Mouse (Mus musculus) mesoderm, embryonic 11.5 days (tissue): ENCODE measurements around the gene Dnah2.
A peak's percentile ranks its signal among the peaks of the same experiment; 100 is the strongest.

Experiments
- DNase-seq: peaks from one replicate; pipeline ENCODE4 v3.0.0-alpha.2; 2012; ENCODE audit warnings: low read depth, low spot score

The Dnah2 gene

DNA sequence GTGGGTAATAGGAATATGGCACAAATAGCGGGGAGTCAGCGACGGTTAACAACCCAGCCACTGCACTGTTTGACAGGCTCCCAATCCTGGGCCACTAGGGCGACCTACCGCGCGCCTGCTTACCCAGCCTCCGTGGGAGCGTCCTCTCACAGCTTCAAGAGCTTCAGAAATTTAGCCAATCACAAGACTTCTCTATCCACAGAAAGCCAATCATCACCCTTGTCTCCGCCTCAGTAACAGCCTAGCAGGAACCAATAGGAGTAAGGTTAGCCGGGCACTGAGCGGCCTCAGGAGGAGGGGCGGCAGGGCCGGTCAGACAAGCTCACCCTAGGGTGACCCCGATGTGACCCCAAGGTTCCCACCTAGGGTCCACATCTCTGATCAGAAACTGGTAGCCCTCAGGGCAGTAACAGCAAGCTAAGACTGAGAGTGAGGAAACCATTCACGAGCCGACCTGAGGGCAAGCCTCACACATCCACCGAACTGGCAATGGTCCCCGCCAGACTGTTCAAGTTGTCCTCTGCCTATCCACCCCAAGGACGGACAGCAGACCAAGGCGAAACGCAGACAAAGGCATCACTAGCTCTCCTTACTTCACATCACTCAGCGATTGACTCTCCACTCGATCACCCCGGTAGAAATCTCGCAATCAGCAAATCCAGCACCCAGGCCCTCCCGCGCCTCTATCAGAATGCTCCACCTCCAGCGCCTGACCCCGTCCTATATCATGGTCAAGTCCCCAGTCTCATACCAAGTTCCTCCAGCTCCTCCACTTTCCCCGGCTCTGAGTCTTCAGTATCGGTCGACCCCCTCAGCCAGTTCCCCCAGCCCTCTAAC is 140.2 kb downstream of the Dnah2 start:
- DNase-seq: peak; percentile 94

DNA sequence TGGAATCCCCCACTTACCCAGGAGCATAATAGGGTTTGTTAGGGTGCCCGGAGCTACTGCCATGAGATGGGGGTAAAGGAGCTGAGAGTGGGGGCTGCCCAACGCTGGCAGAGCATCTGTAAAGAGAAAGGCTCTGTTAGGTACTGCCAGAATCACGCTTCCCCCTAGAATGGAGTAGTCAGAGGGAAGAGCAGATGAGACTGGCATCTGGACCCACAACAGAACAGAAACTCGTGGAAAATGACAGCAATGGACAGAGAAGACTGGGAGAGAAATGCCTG is 141.2 kb downstream of the Dnah2 start:
- DNase-seq: no peak

DNA sequence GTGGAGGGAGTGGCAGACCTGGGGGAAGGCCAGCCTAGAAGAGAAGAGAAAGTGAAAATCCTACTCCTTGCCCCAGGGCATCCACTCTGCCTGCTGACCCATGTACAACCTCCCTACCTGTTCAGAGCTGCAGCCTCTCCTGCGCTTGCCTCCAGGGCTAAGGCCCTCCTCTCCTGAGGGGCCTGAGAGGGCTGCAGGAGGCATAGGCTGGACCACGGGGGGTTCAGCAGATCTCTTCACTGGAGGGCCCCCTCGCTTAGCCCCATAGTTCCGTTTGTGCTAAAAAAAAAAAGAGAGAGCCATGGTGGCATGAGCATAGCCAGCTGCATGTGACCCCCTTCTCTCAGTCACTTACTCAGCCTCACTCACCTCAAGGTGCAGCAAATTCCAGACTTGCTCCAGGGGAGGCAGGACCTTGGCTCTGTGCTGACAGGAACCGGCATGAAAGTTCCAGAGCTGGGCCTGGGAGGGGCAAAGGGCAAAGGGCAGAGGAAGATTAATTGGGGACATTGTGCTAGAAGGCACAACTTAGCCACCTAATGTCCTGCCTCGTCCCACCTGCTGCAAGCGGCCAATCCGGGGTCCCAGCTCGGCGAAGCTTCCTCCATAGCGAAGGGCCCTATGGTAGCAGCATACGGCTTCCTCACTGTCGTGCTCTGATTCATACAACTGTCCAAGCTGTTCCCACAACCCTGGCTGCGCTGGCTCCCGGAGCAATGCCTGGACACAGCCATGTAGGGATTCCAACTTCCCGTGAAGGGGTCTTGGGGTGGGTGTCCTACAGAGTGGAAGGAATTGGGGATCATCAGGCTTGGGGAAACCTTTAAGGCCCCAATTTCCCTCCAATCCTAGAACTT is 141.8 kb downstream of the Dnah2 start:
- no peak for DNase-seq

DNA sequence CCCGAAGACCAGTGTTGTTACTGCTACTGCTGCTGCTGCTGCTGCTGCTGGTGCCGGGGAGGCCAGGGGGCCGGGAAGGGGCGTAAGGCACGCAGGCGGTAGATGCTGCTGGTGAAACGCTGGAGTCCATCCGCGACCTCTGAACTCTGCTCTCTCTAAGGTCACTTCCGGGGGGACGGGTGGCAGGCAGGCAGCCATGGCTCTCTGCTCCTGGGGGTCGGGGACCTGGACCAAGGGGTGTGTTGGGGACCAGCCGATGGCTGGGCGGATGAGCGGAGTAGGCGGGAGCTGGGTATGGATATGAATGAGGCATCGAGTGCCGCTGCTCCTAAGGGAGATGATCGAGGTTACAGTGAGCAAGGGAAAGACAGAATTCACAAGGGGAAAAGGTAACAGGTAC is 142.6 kb downstream of the Dnah2 start:
- DNase-seq: no peak

DNA sequence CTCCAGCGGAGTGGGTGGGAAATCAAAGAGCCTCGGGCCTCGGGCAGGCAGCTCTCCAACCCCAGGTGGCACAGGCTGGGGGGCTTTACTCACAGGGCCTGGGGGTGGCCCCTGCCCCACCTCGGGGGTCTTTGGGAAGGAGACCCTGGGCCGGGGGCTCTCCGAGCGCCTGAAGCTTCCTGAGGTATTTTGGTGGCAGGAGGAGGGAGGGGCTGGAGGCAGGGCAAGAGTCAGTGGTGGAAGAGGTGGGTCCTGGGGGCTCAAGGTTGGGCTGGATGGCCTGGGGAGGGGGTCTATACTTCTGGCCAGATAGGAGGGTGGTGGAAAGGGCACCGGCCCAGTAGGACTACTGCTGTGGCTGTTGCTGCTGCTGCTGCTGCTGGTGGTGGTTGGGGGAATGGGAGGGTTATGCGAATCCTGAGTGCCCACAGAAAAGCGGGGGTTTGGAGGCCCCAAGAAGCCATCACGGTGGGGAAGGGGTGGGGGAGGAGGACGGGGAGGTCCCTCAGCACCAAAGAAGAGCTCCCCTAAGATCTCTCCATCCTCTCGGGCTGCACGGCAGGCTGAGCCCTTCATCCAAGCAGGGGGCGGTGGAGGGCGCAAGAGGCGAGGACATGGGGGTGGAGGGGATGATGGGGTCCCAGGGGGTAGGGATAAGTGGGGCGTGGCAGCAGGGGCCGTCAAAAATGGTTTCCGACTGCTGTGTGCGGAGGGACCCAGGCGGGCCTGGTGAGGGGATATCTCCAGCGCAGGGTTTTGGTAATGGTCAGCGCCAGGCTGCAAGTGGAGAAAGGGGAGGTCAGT is 143.3 kb downstream of the Dnah2 start:
- DNase-seq: no peak

DNA sequence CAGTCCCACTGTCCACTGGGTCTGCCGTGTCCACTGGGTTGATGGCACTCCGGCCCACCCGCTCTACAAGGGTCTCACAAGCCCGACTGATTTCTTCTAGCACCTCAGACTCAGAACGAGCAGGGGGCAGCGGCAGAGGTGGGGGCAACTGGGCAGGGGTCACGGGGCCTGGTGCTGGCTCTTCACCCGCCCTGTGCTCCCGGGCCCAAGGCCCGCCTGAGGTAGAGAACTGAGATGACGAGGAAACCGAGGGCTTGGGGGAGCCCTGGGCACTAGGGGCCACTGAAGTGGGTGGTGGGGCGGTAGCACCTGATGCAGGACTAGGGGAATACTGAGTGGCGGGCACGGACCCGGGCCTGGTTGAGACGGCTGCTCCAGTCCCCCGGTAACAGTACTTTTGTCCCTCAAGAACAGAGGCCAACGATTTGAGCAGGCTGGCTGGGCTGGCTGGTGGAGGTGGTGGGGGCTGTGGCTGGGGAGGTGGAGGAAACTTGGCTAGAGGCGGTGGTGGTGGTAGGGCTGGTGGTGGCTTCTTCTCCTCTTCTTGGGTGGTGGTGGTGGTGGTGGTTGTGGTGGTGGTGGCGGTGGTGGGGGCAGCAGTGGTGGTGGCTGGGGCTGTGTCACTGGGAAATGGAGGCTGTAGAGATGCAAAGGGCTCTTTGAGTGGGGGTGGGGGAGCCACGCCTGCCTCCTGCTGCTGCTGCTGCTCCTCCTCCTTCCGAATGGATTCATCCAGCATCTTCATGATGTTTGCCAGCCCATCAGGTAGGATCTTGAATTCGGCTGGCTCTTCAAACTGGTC is 144.1 kb downstream of the Dnah2 start:
- DNase-seq: no peak

DNA sequence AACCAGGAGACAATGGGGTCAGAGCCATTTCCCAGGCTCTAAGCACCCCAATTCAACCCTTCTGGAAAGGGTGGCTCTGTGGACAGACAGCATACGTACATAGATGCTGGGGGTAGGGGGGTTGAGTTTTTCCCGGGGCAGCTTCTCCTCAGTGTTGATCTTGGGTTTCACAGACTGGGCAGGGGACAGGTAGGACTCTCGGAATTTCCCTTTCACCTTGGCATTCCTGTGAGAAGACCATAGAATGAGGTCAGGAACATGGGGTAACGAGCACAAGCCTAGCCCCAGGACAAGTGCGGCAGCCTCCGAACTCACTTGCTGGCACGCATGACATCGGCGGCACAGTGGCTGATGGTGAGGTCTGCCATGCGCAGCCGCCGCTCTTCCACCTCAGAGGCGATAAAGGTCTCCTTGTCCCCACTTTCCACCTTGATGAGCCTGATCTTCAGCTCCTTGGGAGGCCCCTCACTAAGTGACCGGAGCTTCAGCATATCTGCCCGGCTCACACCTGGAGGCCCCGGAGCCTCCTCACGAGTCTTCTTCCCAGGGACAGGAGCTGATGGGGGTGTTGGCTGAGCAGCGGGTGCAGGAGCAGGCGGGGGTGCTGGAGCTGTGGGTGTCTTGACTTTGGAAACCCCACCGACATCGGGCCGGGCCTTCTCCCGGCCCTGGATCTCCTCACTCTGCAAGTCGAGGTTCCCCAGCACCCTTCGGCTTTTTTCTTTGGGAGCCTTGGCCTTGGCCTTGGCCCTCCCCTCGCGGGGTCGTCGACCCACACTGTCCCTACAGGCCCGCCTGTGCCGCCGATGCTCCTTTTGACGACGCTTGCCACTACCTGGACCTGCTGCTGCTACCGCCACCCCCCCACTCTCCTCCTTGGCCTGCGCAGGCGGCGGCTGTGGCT is 145.0 kb downstream of the Dnah2 start:
- no peak for DNase-seq

DNA sequence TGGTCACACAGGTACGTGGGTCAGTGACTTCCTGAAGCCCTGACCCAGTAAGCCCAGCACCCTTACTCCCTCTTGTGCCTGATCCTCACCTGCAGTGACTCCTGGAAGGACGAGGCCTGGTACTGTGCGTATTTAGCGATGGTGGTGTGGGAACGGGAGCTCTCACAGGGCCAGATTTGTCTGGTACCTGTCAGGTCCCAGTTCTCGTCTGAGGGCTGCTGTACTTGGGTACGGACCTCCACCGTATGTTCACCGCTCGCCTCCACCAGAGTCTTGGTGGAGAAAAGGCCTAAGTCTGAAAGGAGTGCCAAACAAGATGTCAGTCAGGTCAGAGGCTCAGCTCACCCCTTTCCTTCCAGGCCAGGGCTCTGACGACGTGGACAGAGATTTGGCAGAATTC is 146.9 kb downstream of the Dnah2 start:
- DNase-seq: no peak

DNA sequence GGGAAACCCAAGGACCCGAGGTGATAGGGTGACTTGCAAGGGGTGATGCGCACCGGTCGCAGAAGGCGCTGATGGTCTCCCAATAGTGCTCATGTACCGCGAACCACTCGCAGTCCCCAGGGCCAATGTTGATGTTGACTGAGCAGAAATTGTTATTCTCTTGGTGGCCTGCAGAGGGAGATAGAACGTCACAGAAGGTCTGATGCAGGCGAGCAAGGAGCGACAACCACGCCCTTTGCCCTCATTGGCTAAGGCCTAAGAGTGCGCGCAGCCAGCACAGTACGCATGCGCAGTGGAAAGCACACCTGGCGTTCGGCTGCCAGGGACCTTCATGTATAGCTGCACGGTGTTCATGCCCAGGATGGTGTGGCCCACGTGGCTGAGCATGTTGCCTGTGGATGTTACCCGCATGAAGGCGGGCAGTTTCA is 147.7 kb downstream of the Dnah2 start:
- peak; percentile 93 for DNase-seq

DNA sequence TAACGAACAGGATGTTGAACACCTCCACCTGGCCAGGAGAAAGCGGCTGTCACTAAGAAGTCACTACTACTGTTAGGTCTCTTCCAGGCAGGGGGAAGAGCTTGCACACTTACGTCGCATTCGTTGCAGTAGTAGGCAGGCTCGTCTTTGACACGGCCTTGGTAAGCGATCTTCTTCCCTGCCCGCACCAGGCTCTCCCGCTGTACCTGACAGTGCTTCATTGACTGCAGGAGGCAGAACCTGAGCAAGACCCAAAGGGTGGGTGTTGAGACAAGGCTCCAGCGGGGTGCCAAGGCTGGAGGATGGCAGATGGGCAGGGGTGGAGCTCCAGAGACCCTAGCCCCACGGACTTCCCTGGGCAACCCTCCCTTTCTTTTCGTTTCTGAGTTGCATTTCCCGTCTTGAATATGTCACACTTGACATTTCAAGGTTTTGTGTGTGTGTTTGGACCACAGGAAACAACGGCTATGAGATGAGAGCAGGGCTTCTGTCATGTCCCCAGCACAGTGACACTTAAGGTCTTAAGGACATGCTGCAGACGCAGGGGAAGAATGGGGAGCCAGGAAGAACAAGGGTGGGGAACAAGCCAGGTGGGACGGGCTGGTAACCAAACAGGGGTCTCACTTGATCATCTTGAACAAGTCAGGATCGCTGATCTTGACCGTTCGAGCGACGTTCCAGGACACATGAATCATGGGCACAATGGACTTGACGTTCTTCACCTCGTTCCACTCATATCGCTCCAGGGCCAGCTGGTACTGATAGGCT is 148.6 kb downstream of the Dnah2 start:
- DNase-seq: no peak

DNA sequence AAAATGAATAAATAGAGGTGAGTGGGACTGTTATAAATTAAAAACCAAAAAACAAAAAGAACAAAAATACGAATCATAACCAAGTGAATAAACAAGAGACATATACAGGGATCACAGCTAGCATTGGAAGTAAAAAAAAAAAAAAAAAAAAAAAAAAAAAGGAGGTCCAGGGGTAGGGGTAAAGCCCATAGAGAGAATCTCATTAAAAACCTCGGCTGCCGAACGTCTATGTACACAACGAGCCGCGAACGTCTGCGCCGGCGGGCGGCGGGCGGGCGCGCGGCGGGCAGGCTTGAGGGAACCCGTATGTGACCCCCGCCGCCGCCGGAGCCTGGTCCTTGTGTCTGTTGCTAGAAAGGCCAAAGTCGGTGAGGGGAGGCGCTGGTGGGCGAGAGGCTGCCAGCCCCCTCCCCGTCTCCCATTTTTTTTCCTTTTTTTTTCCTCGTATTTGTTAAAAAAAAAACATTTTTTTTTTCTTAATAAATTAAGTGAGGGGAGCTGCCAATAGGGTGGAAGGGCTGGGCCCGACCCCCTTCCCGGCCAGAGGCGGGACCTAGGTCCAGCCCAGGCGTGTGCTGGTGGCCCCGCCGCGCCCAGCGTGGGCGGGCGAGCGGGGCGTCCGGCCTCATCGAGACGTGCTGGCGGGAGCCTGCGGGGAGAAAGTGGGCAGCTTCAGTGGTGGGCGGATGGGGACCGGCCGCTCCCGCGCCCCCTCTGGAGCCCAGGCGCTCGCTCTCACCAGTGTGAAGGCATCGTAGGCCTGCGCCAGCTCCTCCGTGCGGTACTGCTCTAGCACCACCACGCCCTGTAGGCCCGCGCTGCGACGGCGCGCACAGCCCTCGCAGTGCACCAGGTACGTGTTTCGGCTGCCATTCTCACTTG is 149.5 kb downstream of the Dnah2 start:
- no peak for DNase-seq

DNA sequence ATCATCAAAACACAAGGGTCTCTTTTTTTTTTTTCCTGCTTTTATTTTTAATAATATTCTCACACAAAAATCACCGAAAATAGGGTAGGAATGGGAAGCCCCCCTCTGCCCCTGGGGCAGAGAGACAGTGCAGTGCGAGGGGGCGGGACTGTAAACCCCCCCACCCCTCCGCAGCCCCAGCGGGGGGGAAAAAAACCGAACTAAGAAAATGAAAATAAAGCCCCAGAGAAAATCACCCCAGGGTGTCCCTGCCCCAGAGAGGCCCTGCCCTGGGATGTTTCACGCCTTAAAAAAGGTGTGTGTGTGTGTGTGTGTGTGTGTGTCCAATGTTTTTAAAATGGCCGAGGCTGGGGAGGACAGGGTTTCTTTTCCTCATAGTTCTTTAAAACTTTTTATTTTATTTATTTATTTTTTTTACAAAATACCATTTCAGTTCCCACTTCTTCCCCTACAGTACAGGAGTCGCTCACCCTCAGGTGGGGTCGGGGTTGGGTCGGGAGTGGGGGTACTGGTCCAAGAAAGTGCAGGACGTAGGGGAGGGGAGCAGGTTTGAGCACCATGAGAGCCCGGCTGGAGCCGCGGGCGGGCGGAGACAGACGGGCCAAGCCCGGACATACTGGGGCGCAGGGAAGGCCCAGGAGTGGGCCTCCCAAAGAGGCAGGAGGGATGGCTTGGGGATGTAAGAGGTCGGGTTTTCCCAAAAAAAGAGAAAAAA is 150.3 kb downstream of the Dnah2 start:
- no peak for DNase-seq

DNA sequence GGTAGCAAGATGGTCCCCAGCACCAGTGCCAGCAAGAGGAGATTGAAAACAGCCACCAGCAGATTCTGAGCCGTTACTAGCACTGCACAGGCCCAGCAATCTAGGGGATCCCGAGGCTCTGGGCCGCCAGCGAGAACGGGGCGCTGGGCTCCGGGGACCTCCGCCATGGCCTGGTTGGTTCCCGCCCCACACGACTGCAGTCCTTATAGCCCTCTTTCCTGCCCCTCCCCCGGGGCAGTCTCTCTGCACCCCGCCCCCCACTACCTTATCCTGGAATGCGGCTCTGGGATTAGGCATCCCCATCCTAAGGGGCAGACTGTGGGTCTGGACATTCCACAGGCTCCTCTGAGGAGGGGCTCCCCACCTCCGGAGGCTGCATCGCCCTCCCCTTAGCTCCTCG is 150.9 kb downstream of the Dnah2 start, which contains the start of gene Tmem88:
TSS of gene Tmem88 (minus strand) at position 176 of the 400 bp plus-strand sequence.
- no peak for DNase-seq

DNA sequence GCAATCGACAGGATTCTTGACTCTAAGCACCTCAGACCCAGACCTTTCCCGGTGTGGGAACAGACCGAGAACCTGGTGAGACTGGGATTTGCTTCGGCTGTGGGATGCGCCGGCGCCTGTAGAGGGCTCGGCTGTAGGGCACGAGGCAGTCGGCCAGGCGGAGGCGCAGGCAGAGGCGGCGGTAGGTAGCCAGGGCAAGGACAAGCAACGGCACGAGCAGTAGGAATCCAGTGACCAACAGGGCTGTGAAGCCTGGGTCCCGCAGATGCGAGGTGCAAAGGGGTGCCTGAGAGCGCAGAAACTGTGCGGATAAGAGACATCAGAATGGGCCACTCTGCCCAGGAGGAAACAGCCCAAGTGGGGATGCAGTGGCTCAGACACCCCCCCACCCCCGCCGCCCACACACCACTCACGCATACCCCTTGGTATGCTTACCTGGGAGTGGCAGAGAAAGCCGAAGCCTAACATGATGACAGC is 151.3 kb downstream of the Dnah2 start:
- no peak for DNase-seq

DNA sequence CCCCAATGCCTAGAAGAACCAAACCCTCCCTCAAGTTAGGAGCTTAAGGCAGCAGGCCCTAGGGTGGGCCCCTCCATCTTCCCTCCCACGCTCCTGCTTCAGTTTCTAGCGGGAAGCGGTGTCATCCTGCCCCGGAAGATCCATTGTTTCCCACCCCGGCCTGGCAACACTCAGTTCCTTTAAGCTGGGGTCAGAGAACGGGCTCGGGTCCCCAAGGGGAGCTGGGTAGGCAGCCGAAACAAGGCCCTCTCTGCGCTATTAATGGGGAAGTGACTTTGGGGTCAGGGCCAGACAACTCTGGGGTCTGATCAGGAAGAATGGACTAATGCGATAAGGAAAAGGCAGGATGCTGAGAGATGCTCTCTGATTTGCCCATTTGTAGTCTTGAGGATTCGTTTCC is 152.1 kb downstream of the Dnah2 start:
- DNase-seq: no peak

DNA sequence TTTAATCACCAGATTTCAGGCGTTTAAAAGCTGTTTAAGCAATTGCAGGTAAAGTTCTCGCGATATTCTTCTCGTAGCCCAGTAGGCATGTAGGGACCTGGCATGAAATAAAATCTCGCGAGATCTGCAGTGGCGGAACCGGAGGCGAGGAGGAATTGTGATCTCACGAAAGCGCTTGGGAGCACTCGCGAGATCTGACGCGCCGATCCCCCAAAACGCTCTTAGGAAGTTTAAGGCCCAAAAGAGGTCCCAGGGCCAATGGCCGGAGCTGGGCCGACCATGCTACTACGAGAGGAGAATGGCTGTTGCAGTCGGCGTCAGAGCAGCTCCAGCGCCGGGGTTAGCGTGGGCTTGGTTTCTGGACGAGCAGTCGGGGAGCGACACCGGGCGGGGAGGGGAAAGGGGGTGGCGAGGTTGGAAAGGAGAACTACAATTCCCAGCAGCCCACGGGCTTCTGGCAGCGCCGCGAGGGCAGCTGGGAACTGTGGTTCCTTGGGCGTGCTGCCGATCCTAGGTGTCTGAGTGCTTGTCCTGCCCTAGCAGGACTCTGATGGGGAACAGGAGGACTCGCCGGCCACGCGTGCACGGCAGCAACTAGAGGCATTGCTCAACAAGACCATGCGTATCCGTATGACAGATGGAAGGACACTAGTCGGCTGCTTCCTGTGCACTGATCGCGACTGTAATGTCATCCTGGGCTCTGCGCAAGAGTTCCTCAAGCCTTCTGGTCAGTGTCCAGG is 153.1 kb downstream of the Dnah2 start:
- DNase-seq: peak; percentile 99

DNA sequence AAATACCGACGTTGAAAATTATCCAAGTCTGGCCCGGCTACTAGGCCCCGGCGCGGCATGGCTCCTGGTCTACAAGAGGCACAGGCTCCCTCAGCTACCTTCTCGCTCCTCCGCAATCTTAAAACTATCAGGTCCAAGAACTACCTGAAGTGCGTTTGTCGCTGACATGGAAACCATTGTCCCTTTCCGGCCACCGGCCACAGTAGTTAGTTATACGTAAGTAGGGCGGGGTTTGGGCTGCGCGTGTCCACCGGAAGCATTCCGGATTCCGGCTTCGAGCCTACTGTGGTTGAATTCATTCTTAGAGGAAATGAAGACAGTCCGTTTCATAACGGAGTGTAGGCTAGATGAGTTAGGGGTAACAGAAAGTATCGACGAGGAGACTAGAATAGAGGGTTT is 153.7 kb downstream of the Dnah2 start, which contains the start of the genes Naa38 and Cyb5d1:
TSS of gene Naa38 (plus strand) at position 253 of the 399 bp plus-strand sequence.
TSS of gene Cyb5d1 (minus strand) at position 397 of the 399 bp plus-strand sequence.
- DNase-seq: peak; percentile 88
